Mouse (Mus musculus): ENCODE results near the gene Zfp955b. TPM values are rescaled to one million over a fixed set of nuclear protein-coding genes. Genes with fewer than 3 reads are reported as not detected.
A peak's percentile ranks its signal among the peaks of the same experiment; 100 is the strongest.
"Not testable (repeated sequence)": the region's sequence is repeated elsewhere in the genome, so short reads cannot be mapped to it uniquely, and the experiment has no call there.

The Zfp955b gene
- polyA plus RNA-seq (2015; fragmentation: Nextera tagmentation; extraction: Ambion mirVana): 21.5 TPM in 2 replicates

DNA sequence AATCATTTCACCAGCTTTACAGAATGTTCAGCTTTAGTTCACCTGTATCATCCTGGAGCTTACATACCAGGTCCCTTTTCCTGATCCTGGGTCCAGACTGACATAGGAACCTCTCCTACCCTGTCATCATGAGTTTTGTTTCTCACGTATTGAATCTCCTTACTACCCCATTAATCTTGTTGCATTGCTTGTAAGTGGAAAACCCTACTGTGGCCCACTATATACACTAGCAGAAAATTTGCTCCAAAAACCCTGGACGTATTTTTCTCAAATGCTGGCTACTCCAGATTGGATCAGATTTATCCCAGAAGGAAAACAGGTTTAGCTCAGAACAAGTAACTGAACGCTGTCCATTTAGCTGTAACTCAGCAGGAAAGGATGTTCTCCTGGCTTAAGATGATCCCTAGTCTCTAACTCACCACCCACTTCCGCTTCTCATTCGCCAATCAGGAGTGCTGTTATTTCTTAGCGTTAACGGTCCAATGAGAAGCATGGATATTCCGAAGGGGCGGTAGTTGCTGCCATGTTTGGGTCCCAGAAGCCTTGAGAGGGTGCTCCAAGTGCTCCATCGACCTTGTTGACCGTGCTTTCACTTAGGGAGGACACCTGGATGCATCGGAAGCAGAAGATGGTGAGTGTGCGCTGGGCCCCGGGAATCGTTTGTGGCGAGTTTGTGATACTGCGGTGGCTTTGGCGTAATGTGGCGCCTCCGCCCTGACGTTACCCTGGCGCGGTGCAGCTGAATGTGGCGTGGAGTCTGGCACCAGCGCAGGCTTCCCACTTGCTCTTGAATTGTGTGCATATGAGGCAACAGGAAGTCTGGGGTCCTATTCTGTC lies at the start of gene Zfp955b:
Zfp955b (plus strand) TSS at position 506 of the 837 bp plus-strand sequence.
- peak; percentile 100 for ATAC-seq (replicated peaks)
- not testable (repeated sequence) for H3K4me1 ChIP-seq; H3K27me3 ChIP-seq (replicated peaks); H3K9ac ChIP-seq; H3K36me3 ChIP-seq (replicated peaks); H3K9me3 ChIP-seq; H3K27ac ChIP-seq; H3K4me3 ChIP-seq
- WGBS: no CpG with 5 or more reads among the region's 25 CpGs
- H3K4me2 ChIP-seq: peak within 1 kb of the TSS; percentile 32; the same call in 1 of the 2 replicates

DNA sequence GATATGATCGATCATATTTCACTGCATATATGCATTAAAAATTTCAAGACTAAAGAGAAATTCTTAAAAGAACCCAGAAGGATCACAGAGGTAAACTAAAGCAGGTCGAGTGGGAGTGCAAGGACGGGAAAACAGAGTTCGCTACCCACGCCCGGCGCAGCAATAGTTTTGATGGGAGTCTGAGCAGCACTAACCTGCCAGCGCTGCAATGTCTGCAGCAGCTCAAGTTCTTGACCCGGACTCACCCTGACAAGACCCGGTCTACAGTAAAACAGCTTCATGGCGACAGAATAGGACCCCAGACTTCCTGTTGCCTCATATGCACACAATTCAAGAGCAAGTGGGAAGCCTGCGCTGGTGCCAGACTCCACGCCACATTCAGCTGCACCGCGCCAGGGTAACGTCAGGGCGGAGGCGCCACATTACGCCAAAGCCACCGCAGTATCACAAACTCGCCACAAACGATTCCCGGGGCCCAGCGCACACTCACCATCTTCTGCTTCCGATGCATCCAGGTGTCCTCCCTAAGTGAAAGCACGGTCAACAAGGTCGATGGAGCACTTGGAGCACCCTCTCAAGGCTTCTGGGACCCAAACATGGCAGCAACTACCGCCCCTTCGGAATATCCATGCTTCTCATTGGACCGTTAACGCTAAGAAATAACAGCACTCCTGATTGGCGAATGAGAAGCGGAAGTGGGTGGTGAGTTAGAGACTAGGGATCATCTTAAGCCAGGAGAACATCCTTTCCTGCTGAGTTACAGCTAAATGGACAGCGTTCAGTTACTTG lies 34.6 kb upstream of the Zfp955b start, which contains the start of gene Zfp955a:
Zfp955a (minus strand) TSS at position 616 of the 789 bp plus-strand sequence.
- ATAC-seq (replicated peaks): peak; percentile 100
- WGBS: 41% methylated on average over 1 of the region's 34 CpGs
- H3K4me2 ChIP-seq: peak within 1 kb of the TSS; percentile 22; the same call in 1 of the 2 replicates

DNA sequence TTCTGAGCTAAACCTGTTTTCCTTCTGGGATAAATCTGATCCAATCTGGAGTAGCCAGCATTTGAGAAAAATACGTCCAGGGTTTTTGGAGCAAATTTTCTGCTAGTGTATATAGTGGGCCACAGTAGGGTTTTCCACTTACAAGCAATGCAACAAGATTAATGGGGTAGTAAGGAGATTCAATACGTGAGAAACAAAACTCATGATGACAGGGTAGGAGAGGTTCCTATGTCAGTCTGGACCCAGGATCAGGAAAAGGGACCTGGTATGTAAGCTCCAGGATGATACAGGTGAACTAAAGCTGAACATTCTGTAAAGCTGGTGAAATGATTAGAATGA lies 34.1 kb upstream of the Zfp955b start:
- H3K36me3 ChIP-seq (replicated peaks); H3K9me3 ChIP-seq; H3K27ac ChIP-seq; H3K9ac ChIP-seq; H3K4me3 ChIP-seq; H3K27me3 ChIP-seq (replicated peaks); H3K4me1 ChIP-seq; H3K4me2 ChIP-seq: not testable (repeated sequence)
- WGBS: no CpG with 5 or more reads among the region's 2 CpGs
- peak; percentile 65 for ATAC-seq (replicated peaks)

More for the DNA sequence above, 34.6 kb upstream of the Zfp955b start, which contains the start of gene Zfp955a:
- H3K4me1 ChIP-seq; H3K36me3 ChIP-seq (replicated peaks); H3K9me3 ChIP-seq; H3K27ac ChIP-seq; H3K4me3 ChIP-seq; H3K9ac ChIP-seq; H3K27me3 ChIP-seq (replicated peaks): not testable (repeated sequence)

DNA sequence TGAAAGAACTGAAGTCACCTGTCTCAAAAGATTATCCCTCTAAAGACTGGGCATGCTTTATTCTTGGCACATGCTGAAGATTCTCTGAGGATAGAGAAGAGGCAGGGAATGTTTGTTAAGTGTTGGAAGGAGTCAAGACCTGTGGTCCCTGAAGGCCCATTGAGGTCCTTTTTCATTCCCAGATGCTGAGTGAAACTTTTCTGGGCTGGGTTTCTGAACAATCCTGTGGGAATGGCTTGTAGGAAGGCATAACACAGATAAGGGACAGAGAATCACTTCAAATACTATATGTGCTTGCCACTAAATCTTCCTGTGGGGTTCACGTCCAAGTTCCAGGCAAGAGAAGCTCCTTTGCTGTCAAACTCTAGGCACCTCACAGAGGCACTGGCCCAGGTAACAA lies 25.0 kb upstream of the Zfp955b start, which contains the start of gene Olfr63:
Olfr63 (plus strand) TSS at position 301 of the 400 bp plus-strand sequence.
- Histone ChIP-seq H3K4me3 (no peak within 1 kb of the TSS), H3K27ac (no peak within 1 kb of the TSS), H3K36me3 (replicated peaks) (no peaks in the 10 kb centered on the region), H3K9me3 (no peaks in the 10 kb centered on the region), H3K9ac (no peak within 1 kb of the TSS), H3K4me1 (no peaks in the 10 kb centered on the region), H3K4me2 (no peak within 1 kb of the TSS), H3K27me3 (replicated peaks) (0 out of 2 replicates have a peak, but pooled peaks cover 4% of the 10 kb centered on the region)
- 84% methylated on average over 1 of the region's 1 CpGs for WGBS
- no peak for ATAC-seq (replicated peaks)

DNA sequence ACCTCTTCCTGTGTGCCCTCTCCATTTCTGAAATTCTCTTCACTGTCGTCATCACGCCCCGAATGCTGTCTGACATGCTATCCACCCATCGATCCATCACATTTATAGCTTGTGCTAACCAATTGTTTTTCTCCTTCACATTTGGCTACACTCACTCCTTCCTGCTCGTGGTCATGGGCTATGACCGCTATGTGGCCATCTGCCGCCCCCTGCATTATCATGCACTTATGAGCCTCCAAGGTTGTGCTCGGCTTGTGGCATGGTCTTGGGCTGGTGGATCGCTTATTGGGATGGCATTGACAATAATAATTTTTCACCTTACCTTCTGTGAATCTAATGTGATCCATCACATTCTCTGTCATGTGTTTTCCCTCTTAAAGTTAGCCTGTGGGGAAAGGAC lies 20.4 kb upstream of the Zfp955b start:
- WGBS: 88% methylated on average over 9 of the region's 9 CpGs
- no peaks in the 10 kb centered on the region for H3K36me3 ChIP-seq (replicated peaks)
- H3K27me3 ChIP-seq (replicated peaks): 0 out of 2 replicates have a peak, but pooled peaks cover 4% of the 10 kb centered on the region

DNA sequence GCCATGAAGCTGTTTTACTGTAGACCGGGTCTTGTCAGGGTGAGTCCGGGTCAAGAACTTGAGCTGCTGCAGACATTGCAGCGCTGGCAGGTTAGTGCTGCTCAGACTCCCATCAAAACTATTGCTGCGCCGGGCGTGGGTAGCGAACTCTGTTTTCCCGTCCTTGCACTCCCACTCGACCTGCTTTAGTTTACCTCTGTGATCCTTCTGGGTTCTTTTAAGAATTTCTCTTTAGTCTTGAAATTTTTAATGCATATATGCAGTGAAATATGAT lies 469 bp downstream of the Zfp955b start:
- ATAC-seq (replicated peaks); H3K9me3 ChIP-seq; H3K4me3 ChIP-seq; H3K27me3 ChIP-seq (replicated peaks); H3K9ac ChIP-seq; H3K4me2 ChIP-seq; H3K36me3 ChIP-seq (replicated peaks); H3K4me1 ChIP-seq; H3K27ac ChIP-seq: not testable (repeated sequence)
- no CpG with 5 or more reads among the region's 9 CpGs for WGBS

More for the DNA sequence above, 20.4 kb upstream of the Zfp955b start:
- Histone ChIP-seq H3K9ac (no peak overlapping the region), H3K9me3 (no peaks in the 10 kb centered on the region), H3K4me3 (no peak overlapping the region), H3K27ac (no peak overlapping the region), H3K4me2 (no peak overlapping the region), H3K4me1 (no peaks in the 10 kb centered on the region)
- no peak for ATAC-seq (replicated peaks)

DNA sequence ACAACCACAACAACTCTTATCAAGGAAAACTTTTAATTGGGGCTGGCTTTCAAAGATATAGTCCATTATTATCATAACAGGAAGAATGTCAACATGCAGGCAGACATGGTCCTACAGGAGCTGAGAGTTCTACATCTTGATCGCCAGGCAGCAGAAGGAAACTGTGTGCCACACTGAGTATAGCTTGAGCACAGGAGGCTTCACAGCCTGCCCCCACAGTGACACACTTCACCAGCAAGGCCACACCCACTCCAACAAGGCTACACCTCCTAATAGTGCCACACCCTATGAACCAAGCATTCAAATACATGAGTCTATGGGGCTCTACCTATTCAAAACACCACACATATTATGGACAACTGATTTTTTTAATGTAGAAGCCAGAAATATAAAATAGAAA lies 63.6 kb downstream of the Zfp955b start:
- Histone ChIP-seq H3K4me2 (no peak overlapping the region), H3K9ac (no peak overlapping the region), H3K4me1 (peaks cover 6% of the 10 kb centered on the region), H3K36me3 (replicated peaks) (no peaks in the 10 kb centered on the region), H3K4me3 (no peak overlapping the region), H3K9me3 (peaks cover 15% of the 10 kb centered on the region; the same call in 1 of the 2 replicates), H3K27ac (no peak overlapping the region), H3K27me3 (replicated peaks) (no peaks in the 10 kb centered on the region)
- ATAC-seq (replicated peaks): no peak
- 93% methylated on average over 1 of the region's 1 CpGs for WGBS

Other genes with a start within 250 kb of the Zfp955b start
- not detected in 2 replicates for gene 4921501E09Rik, start 221.5 kb upstream of the Zfp955b start, polyA plus RNA-seq (2015; fragmentation: Nextera tagmentation; extraction: Ambion mirVana)
- gene Zfp563, start 200.2 kb upstream of the Zfp955b start, polyA plus RNA-seq (2015; fragmentation: Nextera tagmentation; extraction: Ambion mirVana): 23.0 and 24.0 TPM in 2 replicates
- gene Morc2b, start 149.9 kb upstream of the Zfp955b start, polyA plus RNA-seq (2015; fragmentation: Nextera tagmentation; extraction: Ambion mirVana): 0.34 and 0.50 TPM in 2 replicates
- gene Olfr55, start 121.1 kb upstream of the Zfp955b start, polyA plus RNA-seq (2015; fragmentation: Nextera tagmentation; extraction: Ambion mirVana): not detected in 2 replicates
- 0.12 TPM in 1 of 2 replicates, not detected in the other for gene Olfr239, start 98.2 kb upstream of the Zfp955b start, polyA plus RNA-seq (2015; fragmentation: Nextera tagmentation; extraction: Ambion mirVana)
- not detected in 2 replicates for gene Olfr1564, start 67.9 kb upstream of the Zfp955b start, polyA plus RNA-seq (2015; fragmentation: Nextera tagmentation; extraction: Ambion mirVana)
- 25.7 and 28.0 TPM in 2 replicates for gene Zfp955a, start 34.4 kb upstream of the Zfp955b start, polyA plus RNA-seq (2015; fragmentation: Nextera tagmentation; extraction: Ambion mirVana)
- 0.04 TPM in 2 replicates for gene Olfr63, start 24.9 kb upstream of the Zfp955b start, polyA plus RNA-seq (2015; fragmentation: Nextera tagmentation; extraction: Ambion mirVana)
- 14.9 and 16.1 TPM in 2 replicates for gene Zfp81, start 69.3 kb downstream of the Zfp955b start, polyA plus RNA-seq (2015; fragmentation: Nextera tagmentation; extraction: Ambion mirVana)
- gene Zfp101, start 105.1 kb downstream of the Zfp955b start, polyA plus RNA-seq (2015; fragmentation: Nextera tagmentation; extraction: Ambion mirVana): 12.2 and 13.5 TPM in 2 replicates
- not detected in 2 replicates for gene Actl9, start 143.4 kb downstream of the Zfp955b start, polyA plus RNA-seq (2015; fragmentation: Nextera tagmentation; extraction: Ambion mirVana)
- gene Adamts10, start 234.7 kb downstream of the Zfp955b start, polyA plus RNA-seq (2015; fragmentation: Nextera tagmentation; extraction: Ambion mirVana): 67.7 and 69.7 TPM in 2 replicates

All from midbrain, embryonic 15.5 days (tissue).